Mouse (Mus musculus): ENCODE results near the gene Klc2. TPM values are rescaled to one million over a fixed set of nuclear protein-coding genes. Genes with fewer than 3 reads are reported as not detected.

Gene Klc2
- polyA plus RNA-seq, 1 experiment from 2014 or later = 59.0 TPM

GRCm38 (mm10) chr19:5109659-5110453 is 8.5 kb downstream of the Klc2 start:
- H3K27ac ChIP-seq (replicated peaks; ENCODE audit: low read depth, low read length) = no peak overlapping the region
- WGBS = 75% methylated on average over 19 of the region's 19 CpGs
- no peaks in the 10 kb centered on the region for H3K9me3 ChIP-seq (ENCODE audit: control insufficient read depth, low read length)
- peaks cover 71% of the 10 kb centered on the region for H3K36me3 ChIP-seq (ENCODE audit: control insufficient read depth, insufficient read depth, low read length)
- DNase-seq (no peak), ATAC-seq (ENCODE audit: low FRiP score, low TSS enrichment) (no peak)
- H3K4me3 ChIP-seq (replicated peaks; ENCODE audit: low read depth, low read length) = no peak overlapping the region
- no peak overlapping the region for H3K9ac ChIP-seq (replicated peaks; ENCODE audit: low read length)
- no peak overlapping the region for H3K4me2 ChIP-seq (ENCODE audit: low read length)
- no peaks in the 10 kb centered on the region for H3K27me3 ChIP-seq (ENCODE audit: control insufficient read depth, insufficient read depth, low read length)
- peaks cover 9% of the 10 kb centered on the region for H3K4me1 ChIP-seq (ENCODE audit: control insufficient read depth, insufficient read depth, low read length)

GRCm38 (mm10) chr19:5108702-5109101 is 9.7 kb downstream of the Klc2 start:
- no peaks in the 10 kb centered on the region for H3K27me3 ChIP-seq (ENCODE audit: control insufficient read depth, insufficient read depth, low read length)
- ATAC-seq (ENCODE audit: low FRiP score, low TSS enrichment) (no peak), DNase-seq (no peak)
- H3K9ac ChIP-seq (replicated peaks; ENCODE audit: low read length) = no peak overlapping the region; the same call in 1 of the 2 replicates
- WGBS = 74% methylated on average over 4 of the region's 4 CpGs
- H3K36me3 ChIP-seq (ENCODE audit: control insufficient read depth, insufficient read depth, low read length) = peaks cover 76% of the 10 kb centered on the region
- peaks cover 9% of the 10 kb centered on the region for H3K4me1 ChIP-seq (ENCODE audit: control insufficient read depth, insufficient read depth, low read length)
- no peak overlapping the region for H3K4me3 ChIP-seq (replicated peaks; ENCODE audit: low read depth, low read length)
- no peak overlapping the region for H3K4me2 ChIP-seq (ENCODE audit: low read length)
- no peak overlapping the region for H3K27ac ChIP-seq (replicated peaks; ENCODE audit: low read depth, low read length)
- H3K9me3 ChIP-seq (ENCODE audit: control insufficient read depth, low read length) = no peaks in the 10 kb centered on the region

- Histone ChIP-seq H3K4me1 (ENCODE audit: control insufficient read depth, insufficient read depth, low read length) (peaks cover 9% of the 10 kb centered on the region), H3K9ac (replicated peaks; ENCODE audit: low read length) (no peak overlapping the region), H3K4me2 (ENCODE audit: low read length) (no peak overlapping the region), H3K9me3 (ENCODE audit: control insufficient read depth, low read length) (no peaks in the 10 kb centered on the region), H3K36me3 (ENCODE audit: control insufficient read depth, insufficient read depth, low read length) (peaks cover 76% of the 10 kb centered on the region), H3K27ac (replicated peaks; ENCODE audit: low read depth, low read length) (no peak overlapping the region), H3K27me3 (ENCODE audit: control insufficient read depth, insufficient read depth, low read length) (no peaks in the 10 kb centered on the region), H3K4me3 (replicated peaks; ENCODE audit: low read depth, low read length) (no peak overlapping the region)
- 26% methylated on average over 5 of the region's 5 CpGs for WGBS
- peak; percentile 54 for DNase-seq
- ATAC-seq (ENCODE audit: low FRiP score, low TSS enrichment) = no peak
Measured at GRCm38 (mm10) chr19:5108271-5108575, 10.1 kb downstream of the Klc2 start.

DNA sequence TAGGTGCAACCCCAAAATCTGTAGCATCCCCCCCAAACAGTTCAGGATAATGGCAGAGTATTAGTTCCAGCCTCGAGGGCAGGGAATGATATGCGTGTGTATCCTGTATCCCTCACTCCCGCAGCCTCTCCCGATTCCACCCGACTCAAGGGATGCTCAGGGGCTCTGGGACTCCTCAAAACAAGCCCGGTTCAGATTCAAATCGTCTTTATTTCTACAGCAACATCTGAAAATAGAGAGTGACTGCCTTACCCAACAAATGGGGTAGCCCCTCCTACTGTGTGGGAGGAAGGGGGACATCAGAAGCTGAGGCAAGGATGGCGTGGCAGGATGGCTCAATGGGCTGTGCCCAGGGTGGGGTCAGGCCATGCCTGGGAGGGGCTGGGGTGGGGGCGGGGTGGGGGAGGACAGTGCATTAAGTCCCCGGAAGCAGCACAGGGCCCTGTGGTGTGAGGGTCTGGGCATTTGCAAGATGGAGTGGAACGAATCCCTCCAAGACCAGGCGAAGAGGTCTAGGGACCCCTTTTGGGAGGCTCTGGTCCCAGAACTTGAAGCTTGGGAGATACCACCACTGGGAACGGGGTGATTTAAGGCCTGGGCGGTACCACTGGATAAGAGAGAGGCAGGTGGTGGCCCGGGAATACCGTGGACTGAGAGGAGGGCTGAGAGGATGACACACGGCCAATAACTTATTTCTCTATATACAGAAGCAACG is 10.6 kb downstream of the Klc2 start:
- Histone ChIP-seq H3K9me3 (ENCODE audit: control insufficient read depth, low read length) (no peaks in the 10 kb centered on the region), H3K36me3 (ENCODE audit: control insufficient read depth, insufficient read depth, low read length) (peaks cover 76% of the 10 kb centered on the region), H3K4me2 (ENCODE audit: low read length) (no peak overlapping the region), H3K4me1 (ENCODE audit: control insufficient read depth, insufficient read depth, low read length) (peaks cover 9% of the 10 kb centered on the region), H3K4me3 (replicated peaks; ENCODE audit: low read depth, low read length) (no peak overlapping the region), H3K27me3 (ENCODE audit: control insufficient read depth, insufficient read depth, low read length) (no peaks in the 10 kb centered on the region), H3K9ac (replicated peaks; ENCODE audit: low read length) (no peak overlapping the region), H3K27ac (replicated peaks; ENCODE audit: low read depth, low read length) (no peak overlapping the region)
- DNase-seq (no peak), ATAC-seq (ENCODE audit: low FRiP score, low TSS enrichment) (no peak)
- WGBS = 79% methylated on average over 18 of the region's 18 CpGs

DNA sequence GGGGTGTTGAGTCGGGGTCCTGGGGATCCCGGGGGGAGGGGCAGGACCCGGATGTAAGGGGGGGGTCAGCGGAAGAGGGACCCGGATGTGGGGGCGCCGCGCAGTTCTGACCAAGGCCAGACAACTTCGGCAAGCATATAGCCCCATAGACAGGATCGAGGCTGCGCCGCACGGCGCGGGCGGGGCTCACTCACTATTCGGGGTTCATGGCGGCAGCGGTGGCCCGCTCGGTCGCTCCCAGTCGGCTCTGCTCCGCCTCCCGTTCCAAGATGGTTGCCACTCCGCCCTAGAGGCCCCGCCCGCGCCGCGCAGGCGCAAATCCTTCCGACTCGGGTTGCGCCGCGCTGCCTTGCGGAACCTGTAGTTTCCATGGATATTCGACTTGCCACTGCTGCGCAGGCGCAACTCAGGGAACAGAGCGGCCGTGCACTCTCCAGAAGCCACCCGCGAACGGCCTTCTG is 11.6 kb downstream of the Klc2 start, which contains the start of gene Rab1b:
Gene Rab1b, minus strand, starts transcription at position 342 of the 461 bp plus-strand sequence.
- H3K4me3 ChIP-seq (replicated peaks; ENCODE audit: low read depth, low read length) = peak within 1 kb of the TSS; percentile 76
- ATAC-seq (ENCODE audit: low FRiP score, low TSS enrichment) = peak; percentile 92
- H3K27ac ChIP-seq (replicated peaks; ENCODE audit: low read depth, low read length) = peak within 1 kb of the TSS; percentile 98
- peak within 1 kb of the TSS; percentile 88 for H3K9ac ChIP-seq (replicated peaks; ENCODE audit: low read length)
- peaks cover 76% of the 10 kb centered on the region for H3K36me3 ChIP-seq (ENCODE audit: control insufficient read depth, insufficient read depth, low read length)
- under 1% methylated on average over 46 of the region's 46 CpGs for WGBS
- H3K9me3 ChIP-seq (ENCODE audit: control insufficient read depth, low read length) = no peaks in the 10 kb centered on the region
- peak within 1 kb of the TSS; percentile 96 for H3K4me2 ChIP-seq (ENCODE audit: low read length)
- peak; percentile 100 for DNase-seq
- no peaks in the 10 kb centered on the region for H3K27me3 ChIP-seq (ENCODE audit: control insufficient read depth, insufficient read depth, low read length)
- H3K4me1 ChIP-seq (ENCODE audit: control insufficient read depth, insufficient read depth, low read length) = peaks cover 9% of the 10 kb centered on the region

- Histone ChIP-seq H3K36me3 (ENCODE audit: control insufficient read depth, insufficient read depth, low read length) (peaks cover 76% of the 10 kb centered on the region), H3K9me3 (ENCODE audit: control insufficient read depth, low read length) (no peaks in the 10 kb centered on the region), H3K27me3 (ENCODE audit: control insufficient read depth, insufficient read depth, low read length) (no peaks in the 10 kb centered on the region), H3K4me3 (replicated peaks; ENCODE audit: low read depth, low read length) (peak overlapping the region; percentile 76), H3K27ac (replicated peaks; ENCODE audit: low read depth, low read length) (peak overlapping the region; percentile 98), H3K4me2 (ENCODE audit: low read length) (peak overlapping the region; percentile 96), H3K9ac (replicated peaks; ENCODE audit: low read length) (peak overlapping the region; percentile 88), H3K4me1 (ENCODE audit: control insufficient read depth, insufficient read depth, low read length) (peaks cover 9% of the 10 kb centered on the region)
- 20% methylated on average over 9 of the region's 9 CpGs for WGBS
- ATAC-seq (ENCODE audit: low FRiP score, low TSS enrichment) (no peak), DNase-seq (no peak)
Measured at GRCm38 (mm10) chr19:5106074-5106473, 12.3 kb downstream of the Klc2 start.

- ATAC-seq (ENCODE audit: low FRiP score, low TSS enrichment) (peak; percentile 65), DNase-seq (peak; percentile 92)
- peak within 1 kb of the TSS; percentile 96 for H3K27ac ChIP-seq (replicated peaks; ENCODE audit: low read depth, low read length)
- peak within 1 kb of the TSS; percentile 89 for H3K4me3 ChIP-seq (replicated peaks; ENCODE audit: low read depth, low read length)
- H3K9me3 ChIP-seq (ENCODE audit: control insufficient read depth, low read length) = no peaks in the 10 kb centered on the region
- peak within 1 kb of the TSS; percentile 92 for H3K4me2 ChIP-seq (ENCODE audit: low read length)
- H3K27me3 ChIP-seq (ENCODE audit: control insufficient read depth, insufficient read depth, low read length) = no peaks in the 10 kb centered on the region
- under 1% methylated on average over 44 of the region's 48 CpGs for WGBS
- peaks cover 53% of the 10 kb centered on the region for H3K4me1 ChIP-seq (ENCODE audit: control insufficient read depth, insufficient read depth, low read length)
- H3K9ac ChIP-seq (replicated peaks; ENCODE audit: low read length) = peak within 1 kb of the TSS; percentile 99
- peaks cover 50% of the 10 kb centered on the region for H3K36me3 ChIP-seq (ENCODE audit: control insufficient read depth, insufficient read depth, low read length)
Measured at GRCm38 (mm10) chr19:5098363-5099143, 19.8 kb downstream of the Klc2 start, which contains the start of gene Cnih2. Gene Cnih2, minus strand, starts transcription at chr19:5098521.

- peak; percentile 82 for DNase-seq
- H3K9ac ChIP-seq (replicated peaks; ENCODE audit: low read length) = peak overlapping the region; percentile 99
- H3K27ac ChIP-seq (replicated peaks; ENCODE audit: low read depth, low read length) = peak overlapping the region; percentile 96
- H3K27me3 ChIP-seq (ENCODE audit: control insufficient read depth, insufficient read depth, low read length) = no peaks in the 10 kb centered on the region
- H3K4me2 ChIP-seq (ENCODE audit: low read length) = peak overlapping the region; percentile 92
- peaks cover 49% of the 10 kb centered on the region for H3K36me3 ChIP-seq (ENCODE audit: control insufficient read depth, insufficient read depth, low read length)
- H3K4me1 ChIP-seq (ENCODE audit: control insufficient read depth, insufficient read depth, low read length) = peaks cover 53% of the 10 kb centered on the region
- peak; percentile 31 for ATAC-seq (ENCODE audit: low FRiP score, low TSS enrichment)
- no peaks in the 10 kb centered on the region for H3K9me3 ChIP-seq (ENCODE audit: control insufficient read depth, low read length)
- peak overlapping the region; percentile 89 for H3K4me3 ChIP-seq (replicated peaks; ENCODE audit: low read depth, low read length)
- WGBS = 2% methylated on average over 29 of the region's 31 CpGs
Measured at GRCm38 (mm10) chr19:5097521-5098362, 20.6 kb downstream of the Klc2 start.

Measured in midbrain, embryonic 14.5 days (tissue).